Mouse (Mus musculus): ENCODE results near the gene Olfr319.

DNA sequence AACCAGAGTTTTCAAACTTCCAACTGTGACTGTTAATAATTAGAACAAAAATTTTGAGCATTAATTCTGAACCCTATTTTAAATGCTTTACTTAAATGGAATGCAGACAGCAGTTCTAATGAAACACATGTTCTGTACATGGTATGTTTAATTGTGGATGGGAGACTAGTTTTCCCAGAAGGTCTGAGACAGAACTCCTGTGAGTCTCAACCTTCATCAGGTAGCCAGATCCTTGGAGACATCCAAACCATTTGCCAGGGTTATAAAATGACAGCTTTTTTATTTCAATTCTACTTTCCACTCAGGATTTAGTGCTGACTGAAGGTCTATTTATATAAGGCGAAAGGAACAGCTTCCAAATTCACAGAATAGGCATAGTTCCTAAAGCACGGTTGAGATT, 53.5 kb downstream of the Olfr319 start, which contains the start of gene Olfr316:
- TF ChIP-seq CTCF (IDR thresholded peaks at IDR 0.05) (no peak), EP300 (IDR thresholded peaks at IDR 0.05) (no peak)

Data from lung, postnatal 0 days (tissue).